Mouse (Mus musculus) kidney, adult 2 months (tissue): Measurements from ENCODE around the gene Sun1.

Experiments
- CTCF ChIP-seq: fragments of 200-500 bp; conservative IDR thresholded peaks from 2 replicates; pipeline ENCODE4 v1.5.1; 2011; ENCODE audit warnings: low read depth, mild to moderate bottlenecking, control low read depth, low read length, moderate library complexity, mixed read lengths; ENCODE audit not compliant: insufficient read depth, insufficient read length
- POLR2A ChIP-seq: fragments of 200-500 bp; IDR thresholded peaks from one replicate; pipeline ENCODE4 v1.6.1; 2011; ENCODE audit warnings: low read depth, low read length, control low read depth

DNA sequence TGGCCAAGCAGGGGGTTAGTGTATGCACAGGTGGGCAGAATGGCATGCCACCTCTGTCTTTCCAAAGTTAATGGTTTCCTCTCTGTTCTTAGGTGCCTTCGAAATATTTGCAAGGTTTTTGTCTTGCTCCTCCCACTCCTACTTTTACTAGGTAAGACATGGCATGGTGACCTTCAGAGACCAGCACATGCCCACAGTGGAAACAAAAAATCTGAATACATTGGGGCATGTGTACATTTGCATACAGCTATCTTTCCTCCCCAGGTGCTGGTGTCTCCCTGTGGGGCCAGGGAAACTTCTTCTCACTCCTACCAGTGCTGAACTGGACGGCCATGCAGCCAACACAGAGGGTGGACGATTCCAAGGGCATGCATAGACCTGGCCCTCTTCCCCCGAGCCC lies 34.0 kb downstream of the Sun1 start:
- no peak for TF ChIP-seq POLR2A
- TF ChIP-seq CTCF: no peak
